Mouse (Mus musculus): ENCODE measurements around the gene Rnh1.
A peak's percentile ranks its signal among the peaks of the same experiment; 100 is the strongest.

Gene Rnh1

DNA sequence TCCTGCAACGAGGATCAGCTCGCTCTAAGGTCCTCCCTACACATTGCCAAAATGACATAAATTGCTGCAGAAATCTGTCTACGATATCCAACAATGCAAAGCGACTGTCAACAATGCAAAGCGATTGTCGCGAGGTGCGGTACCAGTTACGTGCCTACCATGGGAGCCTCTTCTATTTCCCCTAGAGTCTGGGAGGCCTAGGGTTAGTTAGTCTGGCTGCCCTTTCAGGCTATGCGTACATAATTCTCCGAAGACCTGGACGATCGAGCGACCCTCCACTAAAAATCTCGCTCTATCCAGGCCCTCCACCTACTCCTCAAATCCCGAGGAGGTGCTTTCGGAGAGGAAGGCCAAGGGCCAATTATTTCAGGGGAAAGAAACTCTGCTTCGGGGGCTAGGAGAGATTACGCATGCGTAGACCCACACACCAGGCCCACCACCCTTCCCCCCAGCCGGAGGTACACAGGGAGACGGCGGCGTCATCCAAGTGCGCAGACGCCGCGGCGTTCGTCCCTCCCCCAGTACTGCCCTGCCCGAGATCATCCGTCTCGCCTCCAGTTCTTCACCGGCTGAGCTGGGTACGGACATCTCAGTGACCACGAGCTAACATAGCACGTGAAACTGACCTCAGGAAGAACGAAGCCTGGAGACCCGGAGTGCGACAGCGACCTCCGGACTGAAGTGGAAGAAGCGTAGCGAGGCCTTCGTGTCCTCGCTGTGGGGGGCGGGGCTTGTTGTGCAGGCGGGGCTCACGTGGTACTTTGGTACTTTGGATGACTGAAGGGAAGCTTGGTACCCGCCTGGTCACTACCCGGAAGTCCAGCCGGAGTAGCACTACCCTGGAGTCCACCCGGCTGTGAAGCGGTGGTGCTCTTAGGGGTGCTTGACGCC is at the start of gene Rnh1:
Gene Rnh1, minus strand, starts transcription at position 742 of the 891 bp plus-strand sequence.
- DNase-seq, result peak; percentile 94

GRCm38 (mm10) chr7:141222126-141222467 is 49.4 kb upstream of the Rnh1 start:
- DNase-seq, result no peak

DNA sequence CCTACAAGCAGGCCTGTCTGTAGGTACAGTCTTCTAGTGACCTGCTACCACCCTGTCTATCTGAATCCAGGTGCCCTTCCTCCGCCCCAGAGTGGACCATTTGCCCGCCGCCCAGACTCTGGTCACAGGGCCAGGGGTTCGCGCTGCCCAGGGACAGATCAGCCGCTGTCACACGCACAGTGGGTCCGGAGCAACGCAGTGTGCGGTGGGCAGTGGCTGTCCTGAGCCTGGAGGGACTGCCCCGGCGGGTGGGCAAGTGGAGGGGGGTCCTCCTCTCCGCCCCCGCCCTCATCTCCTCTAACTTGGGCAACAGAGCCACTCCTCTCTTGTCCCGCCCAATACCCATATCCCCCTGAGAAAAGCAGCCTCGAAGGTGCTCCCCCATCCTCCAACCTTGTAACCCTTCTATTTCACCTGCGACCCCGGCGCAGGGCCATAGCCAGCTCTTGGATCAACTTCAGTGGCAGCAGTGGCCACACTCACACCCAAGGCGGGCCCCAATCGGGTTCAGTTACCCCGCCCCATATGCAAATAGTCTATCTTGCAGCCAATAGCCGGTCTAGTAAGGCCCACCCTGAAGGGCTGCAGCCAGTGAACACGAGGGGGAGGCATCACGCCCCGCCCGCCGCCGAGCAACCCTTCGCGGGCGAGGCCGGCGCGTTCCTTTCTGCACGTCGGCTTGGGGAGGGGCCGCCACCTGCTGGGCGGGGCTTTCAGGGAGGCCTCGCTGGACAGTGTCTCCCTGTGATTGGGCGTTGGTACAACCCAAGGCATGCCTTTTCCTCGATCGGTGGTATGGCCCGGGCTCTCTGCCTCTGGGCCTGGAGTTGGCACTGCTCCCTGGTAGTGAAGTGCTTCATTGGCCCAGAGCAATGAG is 48.8 kb upstream of the Rnh1 start:
- peak; percentile 96 for DNase-seq

GRCm38 (mm10) chr7:141220377-141220776 is 47.7 kb upstream of the Rnh1 start:
- DNase-seq, result no peak

GRCm38 (mm10) chr7:141219558-141220099 is 47.0 kb upstream of the Rnh1 start:
- DNase-seq, result no peak

- no peak for DNase-seq
Measured at GRCm38 (mm10) chr7:141218557-141219133, 46.0 kb upstream of the Rnh1 start.

DNA sequence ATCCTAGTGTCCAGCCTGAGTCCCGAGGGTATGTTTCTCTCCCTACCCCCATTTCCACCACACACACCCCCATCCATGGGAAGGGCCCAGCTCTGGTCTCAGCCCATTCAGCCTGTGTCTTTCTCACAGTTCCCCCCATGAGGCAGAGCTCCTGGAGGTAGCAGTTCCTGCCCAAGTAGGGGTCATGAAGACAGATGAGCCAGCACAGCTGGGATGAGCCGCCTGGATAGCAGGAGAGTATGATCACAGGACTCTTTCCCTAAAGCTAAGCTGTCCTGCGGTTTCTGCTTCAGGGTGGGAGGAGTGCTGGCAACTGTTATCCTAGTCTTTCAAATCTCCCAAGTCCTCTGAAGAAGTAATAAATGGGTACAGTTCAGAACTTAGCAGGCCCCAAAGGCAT is 45.5 kb upstream of the Rnh1 start:
- DNase-seq, result no peak

DNA sequence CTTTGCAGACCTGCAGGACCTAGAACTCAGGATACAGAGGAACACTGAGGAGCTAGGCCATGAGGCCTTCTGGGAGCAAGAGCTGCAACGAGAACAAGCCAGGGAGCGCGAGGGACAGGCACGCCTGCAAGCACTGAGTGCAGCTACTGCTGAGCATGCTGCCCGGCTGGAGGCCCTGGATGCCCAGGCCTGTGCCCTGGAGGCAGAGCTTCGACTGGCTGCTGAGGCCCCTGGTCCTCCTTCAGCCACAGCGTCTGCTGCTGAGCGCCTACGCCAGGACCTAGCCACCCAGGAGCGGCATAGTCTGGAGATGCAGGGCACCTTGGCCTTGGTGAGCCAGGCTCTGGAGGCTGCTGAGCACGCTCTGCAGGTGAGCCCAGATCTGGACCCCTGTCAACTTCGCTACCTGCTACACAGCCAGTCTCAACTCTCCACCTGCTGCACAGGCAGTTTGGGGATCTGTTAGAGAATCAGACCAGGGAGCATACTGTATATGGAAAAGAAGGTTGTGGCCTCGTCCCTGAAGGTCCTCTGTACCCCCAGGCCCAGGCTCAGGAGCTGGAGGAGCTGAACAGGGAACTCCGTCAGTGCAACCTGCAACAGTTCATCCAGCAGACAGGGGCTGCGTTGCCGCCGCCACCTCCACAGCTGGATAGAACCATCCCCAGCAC is 44.8 kb upstream of the Rnh1 start:
- no peak for DNase-seq

DNA sequence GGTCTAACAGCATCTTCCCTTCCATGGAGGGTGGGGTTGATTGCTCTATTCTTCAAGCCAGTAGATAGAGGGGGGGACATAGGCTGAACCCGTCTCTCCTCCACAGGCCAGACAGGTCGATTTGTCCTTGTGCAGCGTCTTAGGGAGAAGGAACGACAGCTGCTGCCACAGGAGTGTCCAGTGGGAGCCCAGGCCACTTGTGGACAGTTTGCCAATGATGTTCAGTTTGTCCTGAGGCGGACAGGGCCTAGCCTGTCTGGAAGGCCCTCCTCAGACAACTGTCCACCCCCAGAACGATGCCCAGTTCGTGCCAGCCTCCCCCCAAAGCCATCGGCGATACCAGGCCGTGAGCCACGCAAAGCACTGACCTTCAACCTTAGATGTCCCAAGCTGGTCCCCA is 44.2 kb upstream of the Rnh1 start:
- DNase-seq, result no peak

- DNase-seq, result no peak
Measured at GRCm38 (mm10) chr7:141215880-141216733, 43.5 kb upstream of the Rnh1 start.

DNA sequence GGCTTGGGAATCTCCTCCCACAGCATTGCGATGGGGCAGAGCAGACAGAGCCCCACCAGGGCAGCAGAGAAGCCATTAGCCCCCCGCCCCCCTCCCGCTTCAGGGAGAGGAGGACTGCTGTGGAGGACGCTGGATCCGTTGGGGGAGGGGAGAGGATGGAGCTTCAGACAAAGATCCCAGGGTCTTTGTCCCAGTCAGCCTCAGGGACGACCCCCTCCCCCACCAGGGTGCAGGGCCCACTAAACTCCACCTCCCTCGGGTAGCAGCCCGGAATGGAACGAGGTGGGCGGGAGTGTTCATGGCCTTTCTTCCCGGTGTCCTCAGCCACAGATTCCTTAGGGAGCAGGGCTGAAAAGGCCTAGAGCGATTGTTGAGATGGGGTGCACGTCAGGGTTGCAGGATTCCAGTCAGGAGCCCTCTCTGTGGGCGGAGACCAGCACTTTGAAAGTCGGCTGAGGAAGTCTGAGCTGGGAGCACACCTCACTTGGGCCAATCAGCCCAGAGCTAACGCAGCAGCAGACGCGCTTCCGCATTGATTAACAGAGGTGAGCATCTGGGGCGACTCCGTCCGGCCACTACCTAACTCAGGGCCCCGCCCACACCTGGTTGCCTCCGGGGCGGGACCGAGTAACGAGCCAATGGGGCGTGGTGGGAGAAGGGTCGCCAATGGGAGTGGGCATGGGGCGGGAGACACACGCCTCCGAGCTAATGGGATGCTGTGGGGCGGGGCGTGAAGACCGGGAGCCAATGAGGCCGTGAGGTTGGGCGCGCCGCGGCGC is 42.6 kb upstream of the Rnh1 start, which contains the start of gene Rassf7:
Gene Rassf7, plus strand, starts transcription at position 760 of the 779 bp plus-strand sequence.
- DNase-seq, result peak; percentile 89

DNA sequence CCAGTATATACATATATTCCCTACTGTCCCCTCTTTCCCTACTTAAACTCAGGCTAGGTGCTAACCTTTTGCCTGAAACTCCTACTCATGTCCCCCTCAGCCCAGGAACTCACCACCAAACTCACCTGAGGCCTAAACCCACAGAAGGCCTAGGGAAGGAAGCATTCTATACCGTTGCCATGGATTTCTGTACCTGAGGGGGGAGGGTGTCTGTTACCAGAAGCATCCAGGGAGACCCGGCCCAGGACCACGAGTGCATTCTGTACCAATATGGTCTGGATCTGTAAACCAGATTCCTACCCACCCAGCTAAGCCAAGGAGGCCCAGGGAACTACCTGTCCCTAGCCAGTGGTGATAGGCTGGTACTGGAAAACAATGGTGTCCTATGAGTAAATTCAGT is 41.7 kb upstream of the Rnh1 start:
- DNase-seq, result no peak

DNA sequence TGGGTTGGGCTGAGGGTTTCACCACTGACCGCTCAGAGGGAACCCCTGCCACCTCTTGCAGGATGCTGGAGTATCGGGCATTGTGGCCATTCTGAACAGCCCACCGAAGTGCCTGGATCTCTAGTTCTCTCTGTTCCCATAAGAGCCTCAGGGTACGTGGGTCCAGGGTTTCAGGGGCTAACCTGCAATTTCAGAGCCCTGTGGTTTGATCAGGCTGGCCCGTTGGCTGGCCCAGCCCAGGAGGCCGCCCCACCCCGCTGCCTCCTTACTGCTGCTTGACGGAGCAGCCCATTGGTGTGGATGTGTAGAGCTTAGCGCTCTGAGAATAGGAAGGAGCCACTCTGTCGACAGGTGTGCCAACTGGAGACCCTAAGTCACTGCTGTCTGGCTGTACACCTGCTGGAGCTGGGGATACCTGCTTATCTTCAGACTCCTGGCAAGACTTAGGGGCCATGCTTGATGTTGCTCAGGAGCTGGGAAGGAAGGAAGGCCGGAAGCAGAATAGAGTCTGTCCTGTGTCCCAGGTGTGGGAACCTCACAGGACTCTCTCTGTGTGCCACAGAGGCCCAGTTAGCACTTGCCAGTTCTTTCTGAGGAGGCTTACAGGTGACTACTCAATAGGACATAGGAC is 41.1 kb upstream of the Rnh1 start, which contains the start of gene Lmntd2:
Gene Lmntd2, minus strand, starts transcription at position 476 of the 631 bp plus-strand sequence.
- no peak for DNase-seq

DNA sequence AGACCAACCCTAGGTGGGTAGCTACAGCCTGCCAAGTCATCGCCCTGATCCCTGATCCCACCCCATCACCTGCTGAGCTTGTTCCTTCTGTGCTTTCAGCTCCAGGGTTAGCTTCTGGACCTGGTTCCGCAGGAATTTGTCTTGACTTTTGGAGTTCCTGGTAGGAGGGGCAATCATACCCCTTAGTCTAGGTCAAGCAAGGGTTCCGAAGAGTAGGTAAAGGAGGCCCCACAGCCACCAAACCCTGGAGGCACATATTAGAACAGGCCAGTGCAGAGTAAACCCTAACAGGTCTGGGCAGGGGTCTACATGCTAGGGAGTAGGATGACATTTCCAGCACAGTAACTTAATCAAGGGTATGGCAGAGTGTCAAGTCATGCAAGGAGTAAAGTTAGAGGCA is 40.5 kb upstream of the Rnh1 start:
- DNase-seq, result no peak

GRCm38 (mm10) chr7:141210606-141211131 is 38.0 kb upstream of the Rnh1 start:
- no peak for DNase-seq

- DNase-seq, result no peak
Measured at GRCm38 (mm10) chr7:141210137-141210536, 37.5 kb upstream of the Rnh1 start.

DNA sequence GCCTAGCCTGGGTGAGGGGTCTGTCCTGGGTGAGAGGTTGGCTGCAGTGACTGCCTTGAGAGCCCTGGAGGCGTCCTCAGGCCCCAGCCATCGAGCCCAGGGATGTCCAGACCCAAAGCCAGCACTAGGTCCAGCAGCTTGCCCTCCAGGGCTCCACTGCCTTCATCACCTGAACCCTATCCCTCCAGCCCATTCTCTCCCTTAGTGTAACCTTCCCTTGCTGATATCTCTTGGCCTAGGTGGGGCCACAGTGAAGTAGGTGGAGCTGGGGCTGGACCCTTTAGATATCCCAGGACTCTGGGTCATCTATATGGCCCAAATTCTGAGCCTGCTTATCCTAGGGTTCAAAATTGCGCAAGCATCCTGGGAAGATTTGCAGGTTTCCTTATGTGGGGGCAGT is 36.9 kb upstream of the Rnh1 start:
- no peak for DNase-seq

DNA sequence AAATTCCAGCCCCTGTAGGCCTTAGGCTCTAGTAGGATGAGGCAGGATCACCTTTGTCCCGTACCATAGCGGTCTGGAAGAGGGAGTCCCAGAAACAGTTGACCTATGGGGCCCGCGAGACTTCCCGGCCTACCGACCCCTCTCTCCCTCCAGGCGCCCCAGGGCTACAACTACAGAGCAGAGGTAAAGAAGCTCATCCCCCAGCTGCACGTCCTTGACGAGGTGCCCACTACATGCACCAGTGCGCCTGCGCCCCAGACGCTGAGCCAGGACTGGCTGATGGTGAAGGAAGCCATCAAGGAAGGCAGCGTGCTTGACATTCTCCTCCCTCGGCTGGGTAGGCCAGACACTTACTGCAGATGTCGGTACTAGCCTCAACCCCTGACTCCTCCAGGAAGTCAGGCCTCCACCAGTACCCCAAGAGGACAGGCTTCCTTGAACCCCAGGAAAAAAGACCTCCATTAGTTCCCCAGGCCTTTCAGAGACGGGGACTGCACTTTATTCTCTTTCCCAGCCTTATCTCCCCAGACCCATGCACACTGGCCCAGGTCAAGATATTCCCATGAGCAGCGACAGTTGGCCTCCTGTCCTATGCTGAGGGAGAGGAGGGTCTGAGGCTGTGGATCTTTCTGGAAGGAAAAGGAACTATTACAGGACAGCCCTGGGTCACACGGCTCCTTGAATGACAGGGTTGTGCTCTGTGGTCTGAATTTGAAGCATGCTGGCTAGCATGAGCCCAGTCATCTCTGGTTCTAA is 33.7 kb upstream of the Rnh1 start:
- no peak for DNase-seq

GRCm38 (mm10) chr7:141205504-141205903 is 32.8 kb upstream of the Rnh1 start:
- no peak for DNase-seq

Measured in right cerebral cortex, adult 18-20 months (tissue).